Mouse (Mus musculus) megakaryocyte-erythroid progenitor cell, adult 5-6 weeks (primary cell): ENCODE measurements at regions not wholly inside any gene's neighbourhood (a gene's known extent, or its start where the extent isn't known, plus 50 kb on each side); places are given as distances from the start of the nearest gene placed in this dataset.

Experiments used
- ATAC-seq: replicated peaks from 2 replicates; pipeline ENCODE4 v1.8.0; 2016; ENCODE audit warnings: mild to moderate bottlenecking, inconsistent platforms; ENCODE audit not compliant: severe bottlenecking, poor library complexity, low FRiP score, low TSS enrichment

DNA sequence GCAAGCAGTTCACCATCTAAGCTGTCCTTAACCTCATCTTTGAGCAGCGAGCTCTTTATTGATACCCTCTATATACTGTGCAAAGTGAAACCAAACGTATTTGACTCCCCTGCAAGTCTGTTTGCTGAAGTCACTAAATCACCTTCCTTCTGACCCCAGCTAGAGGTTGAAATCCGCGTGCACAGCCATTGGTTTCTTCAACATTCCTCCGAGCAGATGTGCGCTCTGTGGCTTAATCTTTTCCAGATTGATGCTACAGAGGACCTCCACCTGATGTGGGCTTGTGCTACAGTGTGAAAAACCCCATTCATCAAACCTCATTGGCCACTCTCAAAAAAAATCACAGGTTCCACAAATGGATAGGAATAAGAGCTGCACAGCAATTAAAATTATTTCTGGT, 474.0 kb downstream of the Kcnj2 start:
- no peak for ATAC-seq

- ATAC-seq, result no peak
Observed at GRCm38 (mm10) chr11:111545291-111545690, 479.3 kb downstream of the Kcnj2 start.

- no peak for ATAC-seq
Observed at GRCm38 (mm10) chr11:111555131-111555530, 489.2 kb downstream of the Kcnj2 start.

DNA sequence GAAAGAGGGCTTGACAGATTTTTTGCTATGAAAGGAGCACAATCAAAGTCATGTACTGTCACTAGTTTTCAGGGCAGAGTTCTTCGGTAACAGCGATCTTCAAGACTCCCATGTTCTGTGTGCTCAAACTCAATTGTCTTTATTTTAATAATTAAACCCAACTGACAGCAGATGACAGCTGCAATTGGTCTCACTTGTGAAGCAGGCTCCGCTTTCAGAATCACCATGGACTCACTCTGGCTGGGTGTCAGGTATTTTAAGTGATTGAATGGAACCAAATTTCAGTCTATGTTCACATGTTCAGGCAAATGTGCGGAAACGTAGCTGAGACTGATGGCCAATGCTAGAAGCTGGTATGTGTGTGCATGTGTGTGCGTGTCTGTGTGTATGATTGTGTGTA, 489.7 kb downstream of the Kcnj2 start:
- no peak for ATAC-seq

DNA sequence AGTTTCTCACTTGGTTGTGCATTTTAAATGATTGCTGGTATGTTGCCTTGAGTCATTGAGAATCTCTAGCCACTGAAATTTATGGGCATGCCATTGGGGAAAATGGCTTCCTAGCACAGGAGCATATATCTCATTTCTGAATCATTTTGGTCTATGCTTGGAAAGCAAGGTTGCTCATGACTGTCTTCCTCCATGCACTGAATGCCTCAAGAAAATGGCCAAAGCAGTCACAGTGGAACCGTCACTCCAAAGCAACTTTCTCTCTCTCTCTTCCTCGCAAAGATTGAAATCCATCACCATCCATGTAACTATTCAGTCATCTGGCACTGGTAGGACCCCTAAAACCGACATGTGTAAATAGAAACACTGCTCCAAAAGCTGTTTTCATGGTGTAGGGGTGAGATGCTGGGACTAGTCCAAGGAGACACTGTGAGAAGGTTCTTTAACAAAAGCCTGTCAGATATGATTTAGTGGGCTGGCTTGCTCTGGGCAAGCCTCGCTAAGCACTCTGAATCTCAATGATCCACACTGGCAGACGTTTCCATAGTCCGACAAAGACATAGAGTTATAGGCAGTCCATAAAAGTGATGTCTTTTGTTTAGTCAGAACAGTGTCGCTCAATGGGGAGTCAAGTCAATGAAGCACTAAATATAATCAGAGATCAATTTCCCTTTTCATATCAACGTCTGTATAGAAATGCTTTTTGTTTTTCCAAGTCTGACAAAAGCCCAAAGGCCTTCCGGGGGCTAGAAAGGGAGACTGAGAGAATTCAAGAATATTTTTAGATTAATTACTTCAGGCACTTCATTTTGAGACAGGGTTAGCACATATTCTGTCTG, 492.6 kb downstream of the Kcnj2 start:
- ATAC-seq, result no peak

- no peak for ATAC-seq
Observed at GRCm38 (mm10) chr11:111563171-111563570, 497.2 kb downstream of the Kcnj2 start.

DNA sequence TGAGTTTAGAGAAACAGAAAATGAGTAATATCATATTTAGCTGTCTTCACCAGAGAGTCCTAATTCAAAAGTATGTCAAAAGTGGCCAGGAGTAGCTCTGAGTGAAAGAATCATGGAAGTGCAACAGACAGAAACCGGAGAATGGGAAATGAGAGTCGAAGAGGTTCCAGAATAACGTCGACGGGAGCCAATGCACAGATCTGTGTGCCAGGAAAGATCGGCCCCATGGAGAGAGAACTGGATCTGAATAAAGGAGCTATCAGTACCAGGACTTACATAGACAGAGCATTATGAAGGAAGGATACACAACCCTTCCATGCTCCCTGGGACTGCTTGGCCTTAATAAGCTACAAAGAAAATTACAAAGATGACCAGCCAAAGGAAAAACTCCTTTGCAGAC, 502.1 kb downstream of the Kcnj2 start:
- no peak for ATAC-seq

GRCm38 (mm10) chr11:111568876-111569275, 502.9 kb downstream of the Kcnj2 start:
- no peak for ATAC-seq

- no peak for ATAC-seq
Observed at GRCm38 (mm10) chr11:111577883-111578282, 511.9 kb downstream of the Kcnj2 start.

DNA sequence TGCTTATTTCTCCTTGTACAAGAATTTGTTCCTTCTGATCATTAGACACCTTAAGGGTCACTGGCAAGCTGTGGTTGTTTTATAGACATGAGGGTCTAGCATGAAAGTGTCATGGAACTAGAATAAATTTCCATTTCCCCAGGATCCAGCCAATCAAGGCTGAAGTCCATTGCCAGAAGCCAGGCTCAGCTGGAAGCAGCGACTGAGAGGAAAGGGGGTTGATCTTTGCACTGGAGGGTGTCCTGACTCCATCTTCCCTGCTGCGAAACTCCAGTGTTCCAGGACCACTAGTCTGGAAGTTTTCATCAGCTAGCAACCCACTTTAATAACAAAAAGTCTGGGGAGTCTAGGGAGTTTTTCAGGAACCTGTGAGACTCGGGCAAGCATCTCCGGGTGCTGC, 517.0 kb downstream of the Kcnj2 start:
- no peak for ATAC-seq

DNA sequence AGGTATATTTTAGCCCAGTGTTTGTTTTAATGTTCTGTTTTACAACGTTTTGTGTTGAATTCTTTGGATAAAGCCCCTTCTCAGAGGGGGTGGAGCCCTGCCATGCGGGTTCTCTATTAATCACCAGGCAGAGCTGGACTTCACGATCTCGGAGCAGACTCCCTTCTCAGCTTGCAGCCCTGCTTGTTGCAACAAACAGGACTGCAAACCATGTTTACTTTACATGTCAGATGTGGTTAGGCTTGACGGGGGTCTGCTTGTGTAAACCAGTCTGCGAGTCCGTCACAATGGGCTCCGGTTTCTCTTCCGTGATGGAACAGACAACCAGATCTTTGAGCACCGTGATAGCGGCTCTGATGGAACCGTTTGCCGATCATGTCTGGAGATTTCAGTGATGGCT, 517.6 kb downstream of the Kcnj2 start:
- ATAC-seq, result no peak

DNA sequence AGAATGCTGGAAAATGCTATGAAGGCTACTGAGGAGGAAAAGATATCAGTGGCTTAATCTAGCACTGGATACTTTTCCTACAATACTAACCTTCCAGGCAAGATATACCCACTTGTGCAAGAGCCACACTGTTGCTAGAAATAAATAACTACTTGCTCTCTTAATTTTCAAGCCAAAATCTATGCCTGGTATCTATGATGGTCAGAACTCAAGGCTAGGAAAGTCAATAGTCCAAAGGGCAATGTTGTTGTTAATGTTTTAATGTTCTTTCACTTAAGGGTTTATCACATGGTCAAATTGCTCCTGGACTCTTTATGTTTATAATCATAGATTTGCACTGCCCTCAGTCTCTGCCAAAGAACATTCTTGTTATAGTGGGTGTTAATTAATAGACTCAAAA, 533.5 kb downstream of the Kcnj2 start:
- no peak for ATAC-seq

DNA sequence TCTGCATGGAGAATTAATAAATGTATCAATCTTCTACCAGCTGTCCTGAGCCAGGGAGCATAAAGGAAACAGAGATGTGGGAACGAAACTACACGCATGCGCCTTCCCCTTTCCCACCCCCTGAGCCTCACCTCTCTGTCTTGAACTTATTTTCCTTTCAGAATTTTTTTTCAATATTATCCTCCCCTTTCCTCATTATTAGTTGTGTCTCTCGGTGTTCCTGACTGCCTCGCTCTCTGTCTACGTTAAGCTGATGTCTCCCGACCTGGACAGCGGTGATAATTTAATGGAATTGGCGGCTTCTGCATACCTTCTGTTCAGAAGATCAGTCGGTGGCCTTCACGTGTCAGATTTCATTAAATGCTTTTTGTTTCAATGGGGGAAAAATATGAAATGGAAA, 539.2 kb downstream of the Kcnj2 start:
- ATAC-seq, result no peak

GRCm38 (mm10) chr11:111610522-111611015, 544.6 kb downstream of the Kcnj2 start:
- ATAC-seq, result no peak

DNA sequence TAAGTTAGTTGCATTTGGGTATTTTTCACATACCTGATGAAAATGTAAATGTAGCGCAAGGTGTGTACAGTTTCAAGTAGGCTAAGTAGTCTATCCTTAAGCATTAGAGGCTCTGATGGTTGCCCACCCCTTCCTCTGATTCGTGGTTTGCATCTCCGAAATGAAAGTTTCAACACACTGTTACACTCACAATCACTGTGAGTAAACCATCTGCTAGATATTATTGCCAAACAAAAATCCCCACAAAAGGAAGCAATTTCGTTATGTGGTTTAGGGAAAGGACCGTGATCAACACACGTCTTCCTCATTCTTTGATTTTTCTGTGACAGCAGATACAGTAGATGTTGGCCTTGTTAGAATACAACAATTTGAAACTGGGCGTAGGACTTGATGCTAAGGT, 577.6 kb downstream of the Kcnj2 start:
- ATAC-seq, result no peak

DNA sequence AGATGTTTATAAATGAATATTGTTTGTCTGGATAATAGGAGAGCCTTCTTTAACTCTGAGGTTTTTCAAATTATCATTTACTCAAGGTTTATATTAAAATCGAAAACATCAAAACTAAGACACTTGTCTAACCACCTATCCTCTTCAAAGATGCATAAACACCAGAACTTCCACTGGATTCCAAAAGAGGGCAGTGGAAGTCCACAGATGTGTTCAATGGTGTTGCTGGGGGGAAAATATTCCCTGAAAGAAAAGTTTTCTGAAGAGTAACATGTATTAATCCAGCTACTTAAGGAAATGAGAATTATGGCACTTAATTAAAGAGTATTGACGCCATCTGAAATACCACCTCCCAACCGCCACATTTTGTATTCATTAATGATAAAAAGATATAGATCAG, 586.9 kb downstream of the Kcnj2 start:
- peak; percentile 76 for ATAC-seq

DNA sequence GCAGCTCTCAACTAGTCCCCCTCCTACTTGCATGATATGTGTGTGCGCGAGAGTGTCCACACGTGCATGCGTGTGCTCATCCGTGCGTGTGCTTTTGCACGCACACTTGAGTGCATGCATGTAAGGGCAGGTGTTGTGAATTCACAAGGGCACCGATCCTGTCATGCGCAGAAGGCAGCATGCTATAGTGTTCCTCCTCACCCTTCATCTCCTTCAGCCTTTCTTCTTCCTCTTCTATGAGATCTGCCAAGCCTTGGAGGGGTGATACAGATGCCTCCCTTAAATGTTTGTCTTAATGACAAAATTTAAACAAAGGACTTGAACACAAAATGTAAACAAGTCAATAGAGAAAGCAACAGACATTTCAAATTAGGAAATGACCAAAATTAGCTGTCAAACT, 591.8 kb downstream of the Kcnj2 start:
- no peak for ATAC-seq

- ATAC-seq, result peak; percentile 70
Observed at GRCm38 (mm10) chr11:111658362-111659309, 592.7 kb downstream of the Kcnj2 start.

GRCm38 (mm10) chr11:111663269-111663668, 597.3 kb downstream of the Kcnj2 start:
- ATAC-seq, result no peak

GRCm38 (mm10) chr11:111666336-111666735, 600.4 kb downstream of the Kcnj2 start:
- no peak for ATAC-seq
